Mouse (Mus musculus): ENCODE measurements around the gene Sf3b1.
"Not testable (repeated sequence)": the region's sequence is repeated elsewhere in the genome, so short reads cannot be mapped to it uniquely, and the experiment has no call there.

Gene Sf3b1

DNA sequence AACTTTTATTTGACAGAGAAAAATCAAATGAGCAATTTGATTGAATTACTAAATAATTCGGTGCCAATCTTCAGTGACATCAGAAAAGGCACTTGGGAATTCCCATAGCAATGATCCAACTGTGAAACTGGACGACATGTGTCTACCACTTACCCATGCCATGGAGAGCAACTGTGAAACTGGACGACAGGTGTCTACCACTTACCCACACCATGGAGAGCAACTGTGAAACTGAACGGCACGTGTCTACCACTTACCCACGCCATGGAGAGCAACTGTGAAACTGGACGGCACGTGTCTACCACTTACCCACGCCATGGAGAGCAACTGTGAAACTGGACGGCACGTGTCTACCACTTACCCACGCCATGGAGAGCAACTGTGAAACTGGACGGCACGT, 70.3 kb downstream of the Sf3b1 start:
- not testable (repeated sequence) for DNase-seq (ENCODE audit: low spot score in 2 of 2)

DNA sequence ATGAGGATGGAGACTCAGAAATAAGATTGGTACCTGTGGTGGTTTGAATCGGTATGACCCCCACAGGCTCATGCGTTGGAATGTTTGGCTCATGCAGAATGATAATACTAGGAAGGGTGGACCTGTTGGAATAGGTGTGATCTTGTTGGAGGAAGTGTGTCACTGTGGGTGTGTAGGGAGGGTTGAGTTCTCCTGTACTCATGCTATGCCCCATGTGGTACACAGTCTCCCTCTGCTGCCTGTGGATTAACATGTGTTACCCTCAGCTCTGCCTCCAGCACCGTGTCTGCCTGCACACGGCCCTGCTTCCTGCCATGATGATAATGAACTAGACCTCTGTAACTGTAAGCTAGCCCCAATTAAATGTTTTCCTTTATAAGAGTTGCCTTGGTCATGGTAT, 72.4 kb downstream of the Sf3b1 start:
- DNase-seq (ENCODE audit: low spot score in 2 of 2) = no peak

DNA sequence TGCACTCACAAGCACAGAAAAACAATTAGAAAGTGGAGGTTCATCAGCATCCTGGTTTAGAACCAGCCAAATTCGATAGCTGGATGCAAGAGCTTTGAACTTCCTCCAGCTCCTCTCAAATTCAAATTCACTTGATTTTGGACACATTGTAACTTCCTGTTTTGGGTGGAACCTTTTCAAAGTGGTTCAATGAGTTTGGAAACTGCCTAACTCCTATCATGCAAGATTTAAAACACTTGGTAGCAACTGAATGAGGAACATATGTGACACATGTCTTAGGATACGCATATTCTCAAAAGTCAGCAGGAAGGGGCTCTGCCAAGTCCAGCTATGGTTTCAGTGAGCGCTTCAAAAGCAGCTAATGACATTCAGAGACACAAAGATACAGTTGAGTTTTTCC, 82.6 kb downstream of the Sf3b1 start:
- no peak for DNase-seq (ENCODE audit: low spot score in 2 of 2)

DNA sequence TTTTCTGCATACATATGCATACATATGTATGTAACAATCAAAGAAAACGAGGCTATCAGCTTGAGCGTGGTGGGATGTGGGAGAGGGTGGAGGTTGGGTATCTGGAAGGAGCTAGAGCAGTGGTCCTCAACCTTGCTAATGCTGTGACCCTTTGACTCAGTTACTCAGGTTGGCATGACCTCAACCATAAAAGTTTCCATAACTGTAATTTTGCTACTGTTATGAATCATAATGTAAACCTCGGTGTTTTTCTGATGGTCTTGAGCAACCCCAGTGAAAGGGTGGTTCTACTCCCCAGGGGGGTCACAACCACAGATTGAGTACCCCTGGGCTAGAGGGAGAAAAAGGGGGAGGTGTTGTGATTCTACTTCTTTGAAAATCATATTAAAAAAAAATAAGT, 91.8 kb downstream of the Sf3b1 start:
- DNase-seq (ENCODE audit: low spot score in 2 of 2) = no peak
